Mouse (Mus musculus): Measurements from ENCODE around the gene Tmco1.

DNA sequence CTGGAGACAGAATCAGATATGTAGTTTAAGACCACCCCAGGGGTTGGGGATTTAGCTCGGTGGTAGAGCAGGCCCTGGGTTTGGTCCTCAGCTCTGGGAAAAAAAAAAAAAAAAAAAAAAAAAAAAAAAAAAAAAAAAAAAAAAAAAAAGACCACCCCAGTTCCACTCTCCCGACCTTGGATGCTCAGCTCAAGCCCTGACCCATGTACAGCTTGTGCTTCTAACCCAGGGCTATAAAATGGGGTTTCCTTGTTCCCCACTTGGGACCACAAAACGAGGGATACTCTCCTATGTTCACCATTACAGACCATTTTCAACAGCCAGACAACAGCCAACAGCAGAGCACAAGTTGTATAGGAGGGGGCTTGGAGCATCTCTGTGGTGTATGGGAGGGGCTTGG lies 41.5 kb upstream of the Tmco1 start:
- TF ChIP-seq MYOG (IDR thresholded peaks at IDR 0.05; ENCODE audit: control insufficient read depth, extremely low read depth, insufficient read length), result no peak
- TF ChIP-seq CTCF (IDR thresholded peaks at IDR 0.05; ENCODE audit: control insufficient read depth, insufficient read depth, insufficient read length), result no peak
- TF ChIP-seq USF1 (IDR thresholded peaks at IDR 0.05; ENCODE audit: low read depth), result no peak
- TF ChIP-seq MYOD1 (IDR thresholded peaks at IDR 0.05; ENCODE audit: control insufficient read depth, insufficient read length, low read depth), result no peak

Measured in C2C12 (cell line).